24 mouse cellular contexts compared by ENCODE assay signal in the genomic region with DNA sequence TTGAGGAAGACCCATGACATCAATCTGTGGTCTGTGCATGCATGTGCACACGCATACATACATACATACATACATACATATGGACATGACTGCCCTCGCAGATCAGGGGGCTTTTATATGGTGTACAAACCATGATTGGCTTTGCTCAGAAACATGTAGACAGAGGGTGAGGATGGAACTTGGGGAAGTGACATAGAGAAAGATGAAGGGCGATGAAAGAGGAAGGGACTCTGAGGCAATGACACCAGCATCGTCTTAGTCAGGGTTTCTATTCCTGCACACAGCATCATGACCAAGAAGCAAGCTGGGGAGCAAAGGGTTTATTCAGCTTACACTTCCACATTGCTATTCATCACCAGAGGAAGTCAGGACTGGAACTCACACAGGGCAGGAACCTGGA.
"Had no signal": no experiment of that assay in that cellular context is flagged by ENCODE, and none has a peak within 500 bp of the region (broad histone marks: within the 10 kb centered on the region; RNA-seq: fewer than 3 reads in every experiment).

No protein-coding gene starts in this region.

- H3K27ac ChIP-seq: heart, adult 2 months; heart, embryonic 13.5 days; heart, embryonic 15.5 days; hindbrain, embryonic 12.5 days; hindbrain, embryonic 14.5 days; intestine, embryonic 15.5 days; layer of hippocampus, adult 2 months; left cerebral cortex, adult 2 months; limb, embryonic 10.5 days; limb, embryonic 12.5 days had no signal

- DNase-seq: gastrocnemius, postnatal 14 days; gastrocnemius, postnatal 36 days; heart, adult 11 months; heart, adult 2 months; heart, postnatal 14 days; heart, postnatal 36 days; kidney, adult 18-20 months; kidney, adult 8-10 months; kidney, postnatal 10 days; kidney, postnatal 25 days; kidney, postnatal 4 days; liver had no signal

- ATAC-seq: hindbrain, embryonic 16.5 days; inflammation-experienced regulatory T-cells, adult 6 months; intestine, embryonic 15.5 days; intestine, postnatal 0 days had no signal

- H3K4me3 ChIP-seq: heart, adult 2 months; heart, embryonic 13.5 days; heart, embryonic 15.5 days; hindbrain, embryonic 12.5 days; intestine, embryonic 15.5 days; layer of hippocampus, adult 2 months; left cerebral cortex, adult 2 months; limb, embryonic 10.5 days; limb, embryonic 12.5 days had no signal
